Mouse (Mus musculus): Measurements from ENCODE around the gene Numa1. TPM values are rescaled to one million over a fixed set of nuclear protein-coding genes. Genes with fewer than 3 reads are reported as not detected.

Gene Numa1
- polyA plus RNA-seq, 1 experiment from 2014 or later, result 67.8 TPM

DNA sequence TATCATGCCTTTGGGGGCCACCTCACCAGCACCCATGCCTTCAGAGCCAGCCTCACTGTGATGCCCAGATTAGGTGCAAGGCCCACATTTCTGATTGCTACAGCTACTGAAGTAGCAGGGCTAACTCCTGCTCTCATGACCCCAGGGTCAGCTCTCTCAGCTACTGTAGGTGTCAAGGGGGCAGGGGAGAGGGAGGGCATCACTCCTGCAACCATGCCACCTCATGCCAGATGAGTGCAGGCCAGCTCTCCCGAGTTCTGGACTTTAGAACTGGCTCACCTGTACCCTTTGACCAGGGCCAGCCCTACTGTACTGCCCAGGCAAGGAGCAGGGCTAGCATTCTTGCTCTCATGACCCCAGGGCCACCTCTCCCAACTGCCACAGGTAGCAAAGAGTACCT lies 48.8 kb downstream of the Numa1 start:
- no peaks in the 10 kb centered on the region for H3K9me3 ChIP-seq (replicated peaks)
- 88% methylated on average over 1 of the region's 1 CpGs for WGBS
- H3K4me2 ChIP-seq, result no peak overlapping the region
- H3K4me1 ChIP-seq (replicated peaks), result no peaks in the 10 kb centered on the region
- H3K27me3 ChIP-seq (replicated peaks), result no peaks in the 10 kb centered on the region
- no peak overlapping the region for H3K9ac ChIP-seq
- H3K27ac ChIP-seq (ENCODE audit: poor library complexity, severe bottlenecking), result no peak overlapping the region
- H3K36me3 ChIP-seq, result peaks cover 54% of the 10 kb centered on the region
- H3K4me3 ChIP-seq, result no peak overlapping the region
- no peak for ATAC-seq (ENCODE audit: insufficient number of reproducible peaks, low FRiP score)

DNA sequence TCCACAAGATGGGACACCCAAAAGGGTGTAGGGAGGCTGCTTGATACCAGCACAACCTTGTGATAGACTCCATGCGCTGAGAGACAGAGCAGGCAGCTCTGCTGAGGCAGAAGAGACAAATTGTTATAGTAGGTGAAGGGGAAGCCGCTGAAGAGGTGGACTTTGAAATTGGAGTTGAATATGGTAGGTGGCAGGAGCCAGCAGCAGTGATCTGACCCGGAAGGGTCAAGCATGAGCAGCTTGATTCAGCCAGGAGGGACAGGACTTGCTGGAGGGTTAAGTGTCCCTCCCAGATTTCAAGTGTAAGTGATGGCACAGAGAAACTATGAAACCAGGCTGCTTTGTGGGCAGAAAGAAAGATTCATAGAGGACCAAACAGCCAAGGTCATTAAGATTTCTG lies 51.2 kb downstream of the Numa1 start:
- no peaks in the 10 kb centered on the region for H3K27me3 ChIP-seq (replicated peaks)
- ATAC-seq (ENCODE audit: insufficient number of reproducible peaks, low FRiP score), result no peak
- WGBS, result 89% methylated on average over 3 of the region's 3 CpGs
- no peak overlapping the region for H3K9ac ChIP-seq
- H3K27ac ChIP-seq (ENCODE audit: poor library complexity, severe bottlenecking), result no peak overlapping the region
- no peaks in the 10 kb centered on the region for H3K4me1 ChIP-seq (replicated peaks)
- H3K9me3 ChIP-seq (replicated peaks), result no peaks in the 10 kb centered on the region
- no peak overlapping the region for H3K4me3 ChIP-seq
- H3K36me3 ChIP-seq, result peaks cover 70% of the 10 kb centered on the region
- H3K4me2 ChIP-seq, result no peak overlapping the region

DNA sequence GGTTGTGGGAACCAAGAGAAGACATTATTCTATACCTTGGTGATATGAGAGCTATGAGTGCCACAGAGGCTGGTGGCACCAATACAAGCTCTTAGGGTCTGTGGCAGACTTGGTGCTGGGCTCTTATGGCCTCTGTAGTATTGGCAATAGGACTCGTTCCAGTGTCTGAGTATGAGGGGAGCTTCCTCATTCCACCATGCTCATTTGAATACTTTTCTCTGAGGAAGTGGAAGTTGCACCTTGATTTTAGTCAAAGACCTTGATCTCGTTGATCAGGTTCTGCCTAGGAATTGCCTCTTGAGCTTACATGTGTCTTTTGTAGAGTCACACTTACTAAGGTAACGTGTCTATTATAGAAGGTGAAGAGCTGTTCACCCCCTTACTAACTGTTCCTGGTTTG lies 60.3 kb downstream of the Numa1 start:
- Histone ChIP-seq H3K27me3 (replicated peaks) (no peaks in the 10 kb centered on the region), H3K4me3 (no peak overlapping the region), H3K36me3 (peaks cover 95% of the 10 kb centered on the region), H3K27ac (ENCODE audit: poor library complexity, severe bottlenecking) (no peak overlapping the region), H3K9ac (no peak overlapping the region), H3K4me1 (replicated peaks) (no peaks in the 10 kb centered on the region; the same call in 1 of the 2 replicates), H3K4me2 (no peak overlapping the region), H3K9me3 (replicated peaks) (no peaks in the 10 kb centered on the region)
- ATAC-seq (ENCODE audit: insufficient number of reproducible peaks, low FRiP score), result no peak
- 86% methylated on average over 3 of the region's 3 CpGs for WGBS

DNA sequence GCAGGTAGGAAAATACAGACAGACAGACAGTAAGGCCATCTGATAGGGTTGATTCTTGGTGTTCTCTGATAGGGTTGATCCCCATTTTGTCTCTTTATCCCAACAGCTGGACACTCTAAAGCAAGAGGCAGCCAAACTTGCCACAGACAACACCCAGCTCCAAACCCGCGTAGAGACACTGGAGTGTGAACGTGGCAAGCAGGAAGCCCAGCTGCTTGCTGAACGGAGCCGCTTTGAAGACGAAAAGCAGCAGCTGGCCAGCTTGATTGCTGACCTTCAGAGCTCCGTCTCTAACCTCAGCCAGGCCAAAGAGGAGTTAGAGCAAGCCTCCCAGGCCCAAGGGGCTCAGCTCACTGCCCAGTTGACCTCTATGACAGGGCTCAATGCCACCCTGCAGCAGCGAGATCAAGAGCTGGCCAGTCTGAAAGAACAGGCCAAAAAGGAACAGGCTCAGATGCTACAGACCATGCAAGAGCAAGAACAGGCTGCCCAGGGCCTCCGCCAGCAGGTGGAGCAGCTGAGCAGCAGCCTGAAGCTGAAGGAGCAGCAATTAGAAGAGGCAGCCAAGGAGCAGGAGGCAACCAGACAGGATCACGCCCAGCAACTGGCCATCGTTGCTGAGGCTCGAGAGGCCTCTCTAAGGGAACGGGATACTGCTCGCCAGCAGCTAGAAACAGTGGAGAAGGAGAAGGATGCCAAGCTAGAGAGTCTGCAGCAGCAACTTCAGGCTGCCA lies 64.5 kb downstream of the Numa1 start:
- WGBS, result 63% methylated on average over 14 of the region's 14 CpGs
- Histone ChIP-seq H3K27me3 (replicated peaks) (no peaks in the 10 kb centered on the region), H3K4me2 (no peak overlapping the region), H3K36me3 (peaks cover 97% of the 10 kb centered on the region), H3K4me1 (replicated peaks) (no peaks in the 10 kb centered on the region; the same call in 1 of the 2 replicates), H3K27ac (ENCODE audit: poor library complexity, severe bottlenecking) (no peak overlapping the region), H3K9me3 (replicated peaks) (no peaks in the 10 kb centered on the region), H3K9ac (no peak overlapping the region), H3K4me3 (no peak overlapping the region)
- no peak for ATAC-seq (ENCODE audit: insufficient number of reproducible peaks, low FRiP score)

DNA sequence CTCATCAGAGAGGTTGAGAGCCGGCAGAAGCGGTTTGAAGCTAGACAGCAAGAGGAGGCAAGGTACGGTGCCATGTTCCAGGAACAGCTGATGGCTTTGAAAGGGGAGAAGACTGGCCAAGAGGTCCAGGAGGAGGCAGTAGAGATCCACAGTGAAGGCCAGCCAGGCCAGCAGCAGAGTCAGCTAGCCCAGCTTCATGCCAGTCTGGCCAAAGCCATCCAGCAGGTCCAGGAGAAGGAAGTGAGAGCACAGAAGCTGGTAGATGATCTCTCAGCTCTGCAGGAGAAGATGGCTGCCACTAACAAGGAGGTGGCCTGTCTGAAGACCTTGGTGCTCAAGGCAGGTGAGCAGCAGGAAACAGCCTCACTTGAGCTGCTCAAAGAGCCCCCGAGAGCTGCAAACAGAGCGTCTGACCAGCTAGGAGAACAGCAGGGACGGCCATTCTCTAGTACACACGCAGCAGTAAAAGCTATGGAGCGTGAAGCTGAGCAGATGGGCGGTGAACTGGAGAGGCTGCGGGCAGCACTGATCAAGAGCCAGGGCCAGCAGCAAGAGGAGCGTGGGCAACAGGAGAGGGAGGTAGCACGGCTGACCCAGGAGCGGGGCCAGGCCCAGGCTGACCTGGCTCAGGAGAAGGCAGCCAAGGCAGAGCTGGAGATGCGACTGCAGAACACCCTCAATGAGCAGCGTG lies 65.7 kb downstream of the Numa1 start:
- 90% methylated on average over 15 of the region's 15 CpGs for WGBS
- Histone ChIP-seq H3K9ac (no peak overlapping the region), H3K27me3 (replicated peaks) (no peaks in the 10 kb centered on the region), H3K4me3 (no peak overlapping the region), H3K4me1 (replicated peaks) (no peaks in the 10 kb centered on the region; the same call in 1 of the 2 replicates), H3K36me3 (peaks cover 88% of the 10 kb centered on the region), H3K27ac (ENCODE audit: poor library complexity, severe bottlenecking) (no peak overlapping the region), H3K4me2 (no peak overlapping the region), H3K9me3 (replicated peaks) (no peaks in the 10 kb centered on the region)
- no peak for ATAC-seq (ENCODE audit: insufficient number of reproducible peaks, low FRiP score)

DNA sequence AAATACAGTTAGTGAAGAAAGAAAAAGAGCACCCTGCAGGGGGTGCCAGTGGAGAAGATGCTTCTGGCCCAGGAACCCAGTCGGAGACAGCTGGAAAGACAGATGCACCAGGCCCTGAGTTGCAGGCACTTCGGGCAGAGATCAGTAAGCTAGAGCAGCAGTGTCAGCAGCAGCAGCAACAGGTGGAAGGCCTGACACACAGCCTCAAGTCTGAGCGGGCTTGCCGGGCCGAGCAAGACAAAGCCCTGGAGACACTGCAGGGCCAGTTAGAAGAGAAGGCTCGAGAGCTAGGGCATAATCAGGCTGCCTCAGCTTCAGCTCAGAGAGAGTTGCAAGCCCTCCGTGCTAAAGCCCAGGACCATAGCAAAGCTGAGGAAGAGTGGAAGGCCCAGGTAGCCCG lies 66.4 kb downstream of the Numa1 start:
- no peak for ATAC-seq (ENCODE audit: insufficient number of reproducible peaks, low FRiP score)
- WGBS, result 91% methylated on average over 8 of the region's 8 CpGs
- H3K27ac ChIP-seq (ENCODE audit: poor library complexity, severe bottlenecking), result no peak overlapping the region

DNA sequence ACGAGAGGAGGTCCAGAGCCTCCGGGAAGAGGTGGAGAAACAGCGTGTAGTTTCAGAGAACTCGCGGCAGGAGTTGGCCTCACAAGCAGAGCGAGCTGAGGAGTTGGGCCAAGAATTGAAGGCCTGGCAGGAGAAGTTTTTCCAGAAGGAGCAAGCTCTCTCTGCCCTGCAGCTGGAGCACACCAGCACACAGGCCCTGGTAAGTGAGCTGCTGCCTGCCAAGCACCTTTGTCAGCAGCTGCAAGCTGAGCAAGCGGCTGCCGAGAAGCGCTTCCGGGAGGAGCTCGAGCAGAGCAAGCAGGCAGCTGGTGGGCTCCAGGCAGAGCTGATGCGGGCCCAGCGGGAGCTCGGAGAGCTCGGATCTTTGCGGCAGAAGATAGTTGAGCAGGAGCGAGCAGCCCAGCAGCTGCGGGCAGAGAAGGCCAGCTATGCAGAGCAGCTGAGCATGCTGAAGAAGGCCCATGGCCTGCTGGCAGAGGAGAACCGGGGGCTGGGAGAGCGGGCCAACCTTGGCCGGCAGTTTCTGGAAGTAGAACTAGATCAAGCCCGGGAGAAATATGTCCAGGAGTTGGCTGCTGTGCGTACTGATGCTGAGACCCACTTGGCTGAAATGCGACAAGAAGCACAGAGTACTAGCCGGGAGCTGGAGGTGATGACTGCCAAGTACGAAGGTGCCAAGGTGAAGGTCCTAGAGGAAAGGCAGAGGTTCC lies 67.2 kb downstream of the Numa1 start:
- WGBS, result 88% methylated on average over 26 of the region's 26 CpGs
- Histone ChIP-seq H3K9me3 (replicated peaks) (no peaks in the 10 kb centered on the region), H3K9ac (no peak overlapping the region), H3K27me3 (replicated peaks) (no peaks in the 10 kb centered on the region), H3K4me1 (replicated peaks) (no peaks in the 10 kb centered on the region; the same call in 1 of the 2 replicates), H3K27ac (ENCODE audit: poor library complexity, severe bottlenecking) (no peak overlapping the region), H3K4me3 (no peak overlapping the region), H3K4me2 (no peak overlapping the region), H3K36me3 (peaks cover 86% of the 10 kb centered on the region)
- no peak for ATAC-seq (ENCODE audit: insufficient number of reproducible peaks, low FRiP score)

More for the DNA sequence above, 66.4 kb downstream of the Numa1 start:
- Histone ChIP-seq H3K4me1 (replicated peaks) (no peaks in the 10 kb centered on the region; the same call in 1 of the 2 replicates), H3K4me2 (no peak overlapping the region), H3K27me3 (replicated peaks) (no peaks in the 10 kb centered on the region), H3K4me3 (no peak overlapping the region), H3K36me3 (peaks cover 86% of the 10 kb centered on the region), H3K9me3 (replicated peaks) (no peaks in the 10 kb centered on the region), H3K9ac (no peak overlapping the region)

DNA sequence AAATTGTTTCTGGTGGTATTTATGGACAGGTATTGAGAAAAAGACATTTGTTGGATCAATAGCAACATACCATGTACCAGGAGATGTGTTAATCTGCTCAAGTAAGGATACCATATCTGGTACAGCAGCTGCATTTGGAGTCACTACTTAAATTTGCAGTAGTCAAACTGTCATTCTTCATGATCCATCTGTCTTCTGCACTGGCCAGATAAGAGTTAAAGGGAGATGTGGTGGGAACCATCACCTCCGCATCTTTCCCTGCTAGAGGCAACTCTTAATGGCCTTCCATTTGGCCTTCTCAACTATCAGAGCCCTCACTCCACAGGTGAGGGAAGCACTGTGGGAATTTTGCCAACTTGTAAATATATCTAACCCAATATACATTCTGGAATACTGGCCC lies 72.6 kb downstream of the Numa1 start:
- Histone ChIP-seq H3K4me3 (no peak overlapping the region), H3K27ac (ENCODE audit: poor library complexity, severe bottlenecking) (no peak overlapping the region), H3K27me3 (replicated peaks) (no peaks in the 10 kb centered on the region), H3K9ac (no peak overlapping the region), H3K4me1 (replicated peaks) (no peaks in the 10 kb centered on the region), H3K36me3 (peaks cover 86% of the 10 kb centered on the region), H3K9me3 (replicated peaks) (no peaks in the 10 kb centered on the region), H3K4me2 (no peak overlapping the region)
- 74% methylated on average over 1 of the region's 1 CpGs for WGBS
- no peak for ATAC-seq (ENCODE audit: insufficient number of reproducible peaks, low FRiP score)

DNA sequence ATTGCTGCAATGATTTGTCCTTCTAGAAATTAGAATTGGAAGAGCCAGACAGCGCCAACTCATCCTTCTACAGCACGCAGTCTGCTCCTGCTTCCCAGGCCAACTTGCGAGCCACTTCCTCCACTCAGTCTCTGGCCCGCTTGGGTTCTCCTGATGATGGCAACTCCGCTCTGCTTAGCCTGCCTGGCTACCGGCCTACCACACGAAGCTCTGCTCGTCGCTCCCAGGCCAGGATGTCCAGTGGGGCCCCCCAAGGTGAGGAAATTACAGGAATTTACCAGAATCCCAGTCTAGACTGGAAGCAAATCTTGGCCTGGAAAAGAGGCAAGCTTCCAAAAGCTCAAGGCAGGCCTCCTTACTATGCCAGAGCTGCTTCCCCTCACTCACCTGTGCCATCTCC lies 77.9 kb downstream of the Numa1 start:
- no peak overlapping the region for H3K9ac ChIP-seq
- peaks cover 7% of the 10 kb centered on the region; the same call in 1 of the 2 replicates for H3K4me1 ChIP-seq (replicated peaks)
- H3K4me3 ChIP-seq, result no peak overlapping the region
- no peaks in the 10 kb centered on the region for H3K27me3 ChIP-seq (replicated peaks)
- no peak overlapping the region for H3K27ac ChIP-seq (ENCODE audit: poor library complexity, severe bottlenecking)
- H3K36me3 ChIP-seq, result peaks cover 99% of the 10 kb centered on the region
- 93% methylated on average over 9 of the region's 9 CpGs for WGBS
- H3K9me3 ChIP-seq (replicated peaks), result no peaks in the 10 kb centered on the region
- ATAC-seq (ENCODE audit: insufficient number of reproducible peaks, low FRiP score), result no peak
- H3K4me2 ChIP-seq, result no peak overlapping the region

DNA sequence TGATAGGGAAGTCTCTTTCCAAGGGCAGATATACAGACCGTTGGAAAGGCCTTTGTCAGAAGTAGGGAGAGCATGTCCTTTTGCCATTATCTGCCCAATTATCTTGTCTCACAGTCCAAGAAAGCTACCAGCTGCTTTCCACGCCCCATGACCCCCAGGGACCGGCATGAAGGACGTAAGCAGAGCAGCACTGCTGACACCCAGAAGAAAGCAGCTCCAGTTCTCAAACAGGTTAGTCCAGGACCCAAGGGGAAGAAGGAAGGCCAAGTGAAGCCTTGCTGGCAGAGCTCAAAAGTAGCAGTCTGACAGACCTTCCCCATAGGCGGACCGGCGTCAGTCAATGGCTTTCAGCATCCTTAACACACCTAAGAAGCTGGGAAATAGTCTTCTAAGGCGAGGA lies 79.5 kb downstream of the Numa1 start:
- no peak for ATAC-seq (ENCODE audit: insufficient number of reproducible peaks, low FRiP score)
- 90% methylated on average over 8 of the region's 8 CpGs for WGBS

DNA sequence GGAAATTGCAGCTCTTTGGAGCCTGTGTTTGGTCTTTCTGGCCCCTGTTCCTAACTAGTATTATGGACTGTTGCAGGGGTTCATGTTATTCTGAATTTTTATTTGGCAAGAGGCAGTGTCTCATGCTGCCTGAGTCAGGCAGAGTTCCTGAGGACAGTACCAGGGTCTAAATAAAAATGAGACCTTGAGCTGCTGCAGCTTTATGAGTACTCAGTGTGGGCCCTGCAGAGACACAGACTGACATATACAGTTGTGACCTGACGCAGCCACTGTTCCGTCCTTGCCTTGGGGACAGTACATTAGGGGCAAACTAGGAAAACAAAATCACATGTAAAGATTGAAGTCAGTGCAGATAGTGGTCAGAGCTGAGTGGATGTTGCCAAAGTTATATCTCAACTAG lies 81.1 kb downstream of the Numa1 start:
- H3K9ac ChIP-seq, result no peak overlapping the region
- no peak overlapping the region for H3K4me3 ChIP-seq
- H3K27me3 ChIP-seq (replicated peaks), result no peaks in the 10 kb centered on the region
- no peak overlapping the region for H3K4me2 ChIP-seq
- no peak for ATAC-seq (ENCODE audit: insufficient number of reproducible peaks, low FRiP score)
- H3K27ac ChIP-seq (ENCODE audit: poor library complexity, severe bottlenecking), result no peak overlapping the region
- H3K4me1 ChIP-seq (replicated peaks), result peaks cover 14% of the 10 kb centered on the region
- 89% methylated on average over 2 of the region's 2 CpGs for WGBS
- H3K36me3 ChIP-seq, result peaks cover 95% of the 10 kb centered on the region
- H3K9me3 ChIP-seq (replicated peaks), result no peaks in the 10 kb centered on the region

More for the DNA sequence above, 79.5 kb downstream of the Numa1 start:
- H3K36me3 ChIP-seq, result peaks cover 98% of the 10 kb centered on the region
- no peaks in the 10 kb centered on the region for H3K9me3 ChIP-seq (replicated peaks)
- no peak overlapping the region for H3K4me2 ChIP-seq
- no peaks in the 10 kb centered on the region for H3K27me3 ChIP-seq (replicated peaks)
- no peak overlapping the region for H3K27ac ChIP-seq (ENCODE audit: poor library complexity, severe bottlenecking)
- no peak overlapping the region for H3K4me3 ChIP-seq
- peaks cover 14% of the 10 kb centered on the region for H3K4me1 ChIP-seq (replicated peaks)
- no peak overlapping the region for H3K9ac ChIP-seq
